8 mouse cellular contexts compared by ENCODE assay signal in the genomic region with DNA sequence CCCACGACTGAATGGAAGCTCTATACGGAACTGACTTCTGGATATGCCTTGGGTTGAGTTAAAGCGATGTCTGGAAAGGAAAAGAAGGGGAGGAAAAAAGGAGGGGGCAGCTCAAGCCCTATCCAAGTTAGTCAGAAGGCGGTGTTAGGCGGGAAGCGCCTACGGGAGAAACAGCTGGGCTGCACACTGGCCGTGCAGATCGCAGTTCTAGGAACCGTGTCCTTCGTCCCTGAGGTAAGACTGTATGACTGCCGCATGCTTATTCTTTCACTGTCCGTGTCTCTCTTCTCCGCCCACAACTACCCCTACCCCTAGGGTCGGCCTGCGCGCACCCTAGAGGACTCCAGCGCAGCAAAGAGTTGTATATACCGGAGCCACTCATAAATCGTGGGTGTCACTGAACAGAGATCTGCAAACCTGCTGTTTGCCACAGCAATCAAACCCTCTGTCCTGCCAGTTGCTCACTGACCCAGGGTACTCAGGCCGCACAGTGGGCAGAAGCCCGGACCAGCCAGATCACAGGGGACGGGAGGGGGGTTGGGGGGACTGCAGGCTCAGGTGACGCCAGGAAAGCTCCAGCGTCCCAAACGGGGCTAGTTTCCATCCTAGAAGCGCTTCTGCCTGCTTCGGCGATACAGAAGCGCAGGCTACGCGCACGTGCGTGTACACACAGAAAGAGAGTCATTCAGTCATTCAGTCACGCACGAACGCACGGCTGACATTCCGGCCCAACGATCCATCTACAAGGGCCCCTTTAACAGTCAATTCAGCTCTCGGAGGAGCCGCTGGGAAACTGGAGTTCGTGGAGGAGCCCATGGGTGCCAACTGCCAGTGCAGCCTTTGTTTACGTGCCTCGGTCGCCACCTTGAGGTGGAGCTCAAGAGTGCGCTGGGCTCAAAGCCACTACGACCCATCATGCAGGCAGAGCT. TPM values are rescaled to one million over a fixed set of nuclear protein-coding genes. Genes with fewer than 3 reads are reported as not detected.
DNase-seq lines count a peak whose midpoint lies in the region; ATAC-seq and TF ChIP-seq lines count a peak whose summit lies in the region.

No protein-coding gene starts in this region.

- peaks cover 41% of the 10 kb centered on the region for H3K4me1 ChIP-seq in hindbrain, embryonic 10.5 days (replicated peaks)
- 0 out of 2 replicates have a peak, but pooled peaks cover 4% of the 10 kb centered on the region for H3K4me1 ChIP-seq in lung, postnatal 0 days (ENCODE audit: insufficient read depth, low read depth, low read length)

- H3K27me3 ChIP-seq in hindbrain, embryonic 10.5 days (ENCODE audit: insufficient read depth, poor library complexity, severe bottlenecking), result peaks cover 75% of the 10 kb centered on the region
- H3K27me3 ChIP-seq in lung, postnatal 0 days (replicated peaks; ENCODE audit: insufficient read depth, low read length), result peaks cover 29% of the 10 kb centered on the region

- peak; percentile 93 for ATAC-seq in frontal cortex, adult (ENCODE audit: low TSS enrichment)
- peak; percentile 87 for ATAC-seq in lung, postnatal 0 days

- no peaks in the 10 kb centered on the region for H3K9me3 ChIP-seq in hindbrain, embryonic 10.5 days
- H3K9me3 ChIP-seq in lung, postnatal 0 days (ENCODE audit: low read length), result no peaks in the 10 kb centered on the region

- no peak for TF ChIP-seq EP300 in lung, postnatal 0 days (IDR thresholded peaks at IDR 0.05)

- DNase-seq in MEL-GATA-1-ER (ENCODE audit: extremely low read depth, low read depth), result peak; percentile 41
- DNase-seq in cerebellum, adult 9-10 months, result peak; percentile 81
- peak; percentile 85 for DNase-seq in hindbrain, embryonic 10.5 days (ENCODE audit: low spot score)
- DNase-seq in layer of hippocampus, adult 9-11 months, result peak; percentile 84
- DNase-seq in lung, postnatal 0 days (ENCODE audit: low spot score), result peak; percentile 91
- peak; percentile 74 for DNase-seq in ovary, postnatal 14 days (ENCODE audit: low spot score)
- peak; percentile 55 to 74 for DNase-seq in thymus, postnatal 10 days (ENCODE audit: low spot score in 2 of 2)

- H3K4me2 ChIP-seq in lung, postnatal 0 days (replicated peaks; ENCODE audit: low read depth, low read length), result peak overlapping the region; percentile 85

- H3K4me3 ChIP-seq in hindbrain, embryonic 10.5 days, result peak overlapping the region; percentile 64
- H3K4me3 ChIP-seq in lung, postnatal 0 days (ENCODE audit: low read depth, low read length), result peak overlapping the region; percentile 41

- TF ChIP-seq CTCF in lung, postnatal 0 days (IDR thresholded peaks at IDR 0.05), result peak; percentile 95

- H3K36me3 ChIP-seq in hindbrain, embryonic 10.5 days, result no peaks in the 10 kb centered on the region
- H3K36me3 ChIP-seq in lung, postnatal 0 days (ENCODE audit: insufficient read depth, low read length), result no peaks in the 10 kb centered on the region

- under 1% methylated on average over 48 of the region's 48 CpGs for WGBS in hindbrain, embryonic 10.5 days
- WGBS in lung, postnatal 0 days, result under 1% methylated on average over 48 of the region's 48 CpGs

- H3K27ac ChIP-seq in hindbrain, embryonic 10.5 days, result peak overlapping the region; percentile 72
- no peak overlapping the region for H3K27ac ChIP-seq in lung, postnatal 0 days (ENCODE audit: low read length)

- H3K9ac ChIP-seq in lung, postnatal 0 days (replicated peaks; ENCODE audit: low read depth), result no peak overlapping the region

RNA-seq across cellular contexts. Expression of a gene that starts 0.6 kb away (rescaled TPM):
- 326 and 353 TPM in 2 replicates for polyA plus RNA-seq in hindbrain, embryonic 10.5 days (2016; fragmentation: Nextera tagmentation; extraction: Ambion mirVana)
- 149 and 158 TPM in 2 replicates for polyA plus RNA-seq in lung, postnatal 0 days (2015; fragmentation: Nextera tagmentation; extraction: Ambion mirVana)

RNA-seq across cellular contexts. Expression of a gene that starts 1.2 kb away (rescaled TPM):
- polyA plus RNA-seq in hindbrain, embryonic 10.5 days (2016; fragmentation: Nextera tagmentation; extraction: Ambion mirVana), result 20.3 and 22.5 TPM in 2 replicates
- 6.8 and 9.4 TPM in 2 replicates for polyA plus RNA-seq in lung, postnatal 0 days (2015; fragmentation: Nextera tagmentation; extraction: Ambion mirVana)

RNA-seq across cellular contexts. Expression of a gene that starts 44.6 kb away (rescaled TPM):
- 0.71 and 0.90 TPM in 2 replicates for polyA plus RNA-seq in hindbrain, embryonic 10.5 days (2016; fragmentation: Nextera tagmentation; extraction: Ambion mirVana)
- polyA plus RNA-seq in lung, postnatal 0 days (2015; fragmentation: Nextera tagmentation; extraction: Ambion mirVana), result 0.10 and 0.85 TPM in 2 replicates

Comparison
In these comparisons a context has a peak if more than half of its experiments do, and no peak if none do; other contexts are left out.
1. DNase-seq: peak in every context shown above with its lines; median percentile 91 in lung, postnatal 0 days; 85 in hindbrain, embryonic 10.5 days; 84 in layer of hippocampus, adult 9-11 months; 81 in cerebellum, adult 9-10 months; 74 in ovary, postnatal 14 days; 64 in thymus, postnatal 10 days; 41 in MEL-GATA-1-ER.